Mouse (Mus musculus): ENCODE measurements around the gene Gcnt1.
A peak's percentile ranks its signal among the peaks of the same experiment; 100 is the strongest.

The Gcnt1 gene

DNA sequence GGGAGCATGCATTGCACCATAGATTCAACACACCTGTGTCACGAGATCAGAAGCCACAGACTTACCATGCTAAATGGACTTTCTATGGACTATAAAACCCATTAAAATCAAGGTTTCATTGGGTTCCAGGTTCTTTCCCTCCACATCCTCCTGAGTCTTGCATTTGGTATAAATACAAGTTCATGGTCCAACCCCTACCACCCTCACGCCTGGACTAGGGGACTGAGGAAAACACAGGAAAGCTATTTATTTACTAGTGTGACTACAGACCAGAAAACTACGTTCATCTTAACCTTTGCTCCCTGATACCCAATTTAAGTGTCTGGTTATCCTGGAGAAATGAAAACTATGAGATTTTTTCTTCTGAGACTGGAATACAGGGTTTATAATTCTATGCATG is at the start of gene Gcnt1:
TSS of gene Gcnt1 (minus strand) at position 144 of the 400 bp plus-strand sequence.
- DNase-seq (ENCODE audit: extremely low spot score): no peak

DNA sequence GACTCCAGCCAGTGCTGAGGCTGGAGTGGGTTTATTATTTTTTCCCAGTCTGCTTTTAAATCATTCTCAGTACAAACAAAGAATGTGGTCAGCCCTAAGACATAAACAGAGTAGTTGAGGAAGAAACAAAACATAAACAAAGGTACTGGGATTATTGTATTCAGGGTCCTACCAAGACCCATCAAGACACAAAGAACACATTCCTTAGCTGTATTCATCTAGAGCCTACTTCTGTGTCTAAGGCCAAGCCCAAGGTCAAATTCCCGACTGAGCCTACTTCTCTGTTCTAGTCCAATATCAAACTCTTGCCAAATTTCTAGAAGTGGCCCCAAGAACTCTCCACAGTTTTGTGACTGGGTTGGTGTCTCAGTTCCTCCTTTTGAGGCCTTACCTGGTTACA is 45.2 kb upstream of the Gcnt1 start:
- DNase-seq (ENCODE audit: extremely low spot score): no peak

GRCm38 (mm10) chr19:17412915-17413459 is 40.3 kb upstream of the Gcnt1 start:
- DNase-seq (ENCODE audit: extremely low spot score): peak; percentile 8

GRCm38 (mm10) chr19:17410465-17411065 is 37.9 kb upstream of the Gcnt1 start:
- DNase-seq (ENCODE audit: extremely low spot score): no peak

- no peak for DNase-seq (ENCODE audit: extremely low spot score)
Measured at GRCm38 (mm10) chr19:17409351-17409750, 36.7 kb upstream of the Gcnt1 start.

DNA sequence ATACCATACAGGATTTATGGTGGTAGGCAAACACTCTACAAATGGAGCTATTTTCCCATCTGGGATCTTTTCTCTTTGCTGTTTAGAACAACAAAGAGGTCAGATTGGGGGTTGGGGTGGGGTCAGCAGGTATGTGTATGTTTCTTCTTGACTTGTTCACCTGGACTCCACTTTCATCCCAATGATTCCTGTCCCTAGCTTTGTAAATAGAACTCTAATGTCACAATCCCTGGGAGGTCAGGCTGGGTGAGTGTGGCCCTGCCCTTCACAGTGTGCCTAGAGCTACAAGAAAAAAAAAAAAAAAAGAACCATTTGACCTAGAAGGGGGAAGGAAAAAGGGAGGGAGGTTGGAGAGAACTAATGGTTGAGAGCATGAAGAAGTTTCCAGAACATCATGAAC is 35.9 kb upstream of the Gcnt1 start:
- DNase-seq (ENCODE audit: extremely low spot score): no peak

- no peak for DNase-seq (ENCODE audit: extremely low spot score)
Measured at GRCm38 (mm10) chr19:17406823-17407222, 34.2 kb upstream of the Gcnt1 start.

GRCm38 (mm10) chr19:17403175-17403574 is 30.5 kb upstream of the Gcnt1 start:
- no peak for DNase-seq (ENCODE audit: extremely low spot score)

DNA sequence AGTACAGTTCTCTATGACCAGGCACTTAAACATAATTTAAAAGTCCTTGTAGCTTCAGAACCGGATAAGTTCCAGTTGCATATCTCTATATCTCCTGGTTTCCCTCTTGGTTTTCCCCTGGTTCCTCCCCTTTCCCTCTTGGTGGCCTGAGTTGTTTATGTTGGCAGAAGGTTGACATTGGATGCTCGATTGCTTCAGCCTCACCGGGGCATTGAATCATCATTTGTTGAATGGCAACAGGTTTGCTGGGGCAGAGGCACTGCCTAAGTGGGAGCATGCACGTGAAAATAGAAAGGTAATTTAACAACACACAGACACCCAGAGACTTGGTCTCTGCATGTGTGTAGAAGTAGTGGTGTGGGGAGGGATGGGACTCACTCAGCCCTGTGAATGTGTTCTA is 27.9 kb upstream of the Gcnt1 start:
- no peak for DNase-seq (ENCODE audit: extremely low spot score)

- DNase-seq (ENCODE audit: extremely low spot score): no peak
Measured at GRCm38 (mm10) chr19:17399965-17400364, 27.3 kb upstream of the Gcnt1 start.

DNA sequence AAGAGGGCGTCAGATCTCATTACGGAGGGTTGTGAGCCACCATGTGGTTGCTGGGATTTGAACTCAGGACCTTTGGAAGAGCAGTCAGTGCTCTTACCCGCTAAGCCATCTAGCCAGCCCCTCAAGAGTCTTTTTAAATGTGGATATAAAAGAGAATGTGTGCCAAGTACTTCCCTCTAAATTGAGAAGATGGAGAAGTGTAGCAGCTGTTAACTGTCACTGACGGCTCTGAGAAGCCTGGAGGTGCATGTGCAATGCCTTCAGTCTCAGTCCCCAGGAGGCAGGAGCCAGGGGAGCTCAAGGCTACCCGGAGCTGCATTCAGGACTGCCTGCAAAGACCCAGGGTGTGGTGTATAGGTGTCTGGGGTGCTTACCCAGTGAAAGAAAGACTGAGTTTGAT is 25.3 kb upstream of the Gcnt1 start:
- DNase-seq (ENCODE audit: extremely low spot score): no peak

- DNase-seq (ENCODE audit: extremely low spot score): no peak
Measured at GRCm38 (mm10) chr19:17396802-17397201, 24.2 kb upstream of the Gcnt1 start.

DNA sequence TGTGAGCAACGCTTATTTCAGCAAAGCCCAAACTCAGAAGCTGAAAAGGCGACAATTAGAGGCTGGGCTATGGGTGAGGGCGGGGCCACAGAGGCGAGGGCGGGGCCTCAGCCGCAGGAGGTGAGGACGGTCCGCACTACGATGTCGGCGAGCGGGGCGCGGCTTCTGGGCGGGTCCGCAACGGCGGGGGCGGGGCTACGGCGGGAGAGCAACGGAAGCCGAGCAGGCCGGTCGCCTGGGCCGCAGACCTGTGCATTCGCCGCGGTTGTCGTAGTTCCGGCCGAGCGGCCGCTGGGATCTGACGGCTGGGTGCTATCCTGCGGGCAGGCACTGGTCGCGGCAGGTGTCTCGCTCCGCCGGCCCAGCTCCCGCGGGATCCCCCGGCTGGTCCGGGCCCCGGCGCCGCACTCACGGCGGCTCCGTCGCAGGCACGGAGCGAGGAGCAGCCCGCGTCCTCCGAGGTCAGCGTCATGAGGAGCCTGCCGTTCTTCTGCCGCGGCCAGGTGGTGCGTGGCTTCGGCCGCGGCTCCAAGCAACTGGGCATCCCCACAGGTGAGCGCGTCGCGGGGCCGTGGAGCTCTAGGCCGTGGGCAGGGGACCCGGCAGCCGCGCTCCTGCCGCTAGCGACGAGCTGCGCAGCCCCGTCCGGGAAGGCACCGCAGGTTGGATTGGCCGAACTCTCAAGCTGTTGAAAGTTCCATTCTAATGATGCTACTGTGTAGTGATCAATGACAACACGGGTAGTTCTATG is 21.4 kb upstream of the Gcnt1 start, which contains the start of gene Rfk:
TSS of gene Rfk (plus strand) at position 203 of the 751 bp plus-strand sequence.
- peak; percentile 96 for DNase-seq (ENCODE audit: extremely low spot score)

- no peak for DNase-seq (ENCODE audit: extremely low spot score)
Measured at GRCm38 (mm10) chr19:17392866-17393265, 20.2 kb upstream of the Gcnt1 start.

GRCm38 (mm10) chr19:17388404-17388803 is 15.8 kb upstream of the Gcnt1 start:
- peak; percentile 22 for DNase-seq (ENCODE audit: extremely low spot score)

DNA sequence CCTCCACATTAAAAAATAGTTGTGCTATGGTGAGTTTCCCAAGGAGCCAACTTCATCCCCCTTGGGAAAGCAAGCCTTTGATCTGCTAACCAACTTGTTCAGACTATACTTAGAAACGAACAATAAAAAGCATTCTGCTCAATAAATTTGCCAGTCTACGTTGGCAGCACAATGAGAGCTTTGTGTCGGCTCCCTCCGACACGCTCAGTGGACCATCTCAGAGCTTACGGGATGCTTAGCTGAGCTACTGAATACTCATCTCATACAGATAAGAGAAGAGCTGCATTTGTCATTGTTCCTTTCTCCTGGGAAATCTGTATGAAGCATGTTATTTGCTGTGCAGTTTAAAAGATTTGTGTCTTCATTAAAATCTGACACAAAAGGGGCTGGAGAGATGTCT is 13.8 kb upstream of the Gcnt1 start:
- no peak for DNase-seq (ENCODE audit: extremely low spot score)

- no peak for DNase-seq (ENCODE audit: extremely low spot score)
Measured at GRCm38 (mm10) chr19:17385426-17385825, 12.8 kb upstream of the Gcnt1 start.

DNA sequence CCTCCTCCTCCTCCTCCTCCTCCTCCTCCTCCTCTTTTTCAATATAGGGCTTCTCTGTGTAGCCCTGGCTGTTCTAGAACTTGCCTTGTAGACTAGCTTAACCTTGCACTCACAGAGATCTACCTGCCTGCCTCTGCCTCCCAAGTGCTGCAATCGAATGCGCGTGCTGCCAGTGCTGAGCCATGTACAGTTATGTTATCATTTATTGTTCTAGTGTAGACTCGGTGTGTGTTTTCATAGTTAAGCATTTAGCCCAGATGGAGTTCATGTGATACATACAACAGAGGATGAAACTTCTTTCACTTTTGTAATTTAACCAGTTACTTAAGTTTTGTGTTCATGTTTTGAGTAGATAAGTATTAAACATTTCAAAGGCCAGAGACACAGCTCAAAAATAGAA is 12.4 kb upstream of the Gcnt1 start:
- DNase-seq (ENCODE audit: extremely low spot score): no peak

GRCm38 (mm10) chr19:17382807-17383397 is 10.3 kb upstream of the Gcnt1 start:
- no peak for DNase-seq (ENCODE audit: extremely low spot score)

- no peak for DNase-seq (ENCODE audit: extremely low spot score)
Measured at GRCm38 (mm10) chr19:17380549-17380948, 7.9 kb upstream of the Gcnt1 start.

- no peak for DNase-seq (ENCODE audit: extremely low spot score)
Measured at GRCm38 (mm10) chr19:17378845-17379244, 6.2 kb upstream of the Gcnt1 start.

DNA sequence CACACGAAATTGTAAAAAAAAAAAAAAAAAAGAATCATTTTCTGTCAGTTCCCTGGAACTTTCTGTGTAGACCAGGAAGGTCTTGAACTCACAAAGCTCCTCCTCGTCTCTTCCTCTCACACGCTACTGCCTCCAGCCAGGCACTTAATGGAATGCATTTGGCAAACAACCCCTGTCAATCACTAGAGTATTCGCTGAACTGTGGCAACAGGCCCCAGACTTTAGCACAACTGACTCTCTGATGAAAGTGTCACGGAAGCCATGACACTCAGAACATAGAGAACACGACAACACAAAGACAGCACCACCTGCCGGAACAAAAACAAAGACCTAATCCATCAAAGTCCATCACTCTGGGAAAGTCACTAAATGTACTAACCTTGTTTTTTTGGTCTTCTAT is 3.1 kb downstream of the Gcnt1 start:
- DNase-seq (ENCODE audit: extremely low spot score): no peak

GRCm38 (mm10) chr19:17368557-17368956 is 4.1 kb downstream of the Gcnt1 start:
- no peak for DNase-seq (ENCODE audit: extremely low spot score)

Data from embryo, embryonic 9.5 days (tissue).